Mouse (Mus musculus) megakaryocyte progenitor cell, adult 5-6 weeks (primary cell): ENCODE data around the gene Hoxb9. TPM values are rescaled to one million over a fixed set of nuclear protein-coding genes. Genes with fewer than 3 reads are reported as not detected.

ENCODE experiments used
- ATAC-seq: replicated peaks from 2 replicates; pipeline ENCODE4 v1.8.0; 2016; ENCODE audit warnings: mild to moderate bottlenecking, moderate TSS enrichment, inconsistent platforms; ENCODE audit not compliant: poor library complexity
- total RNA-seq, 2 experiments: library from RNA; stranded (forward) in 1 of 2; stranded (reverse) in 1 of 2; fragments of 157-497, 149-512 nt in 1 of 2; fragments of 200-1000 nt in 1 of 2; gene quantifications; 2 replicates each; pipeline versions ENCODE4 v1.2.3 to v1.2.4; 2015 to 2017

The Hoxb9 gene
- total RNA-seq, 2 experiments from 2014 or later, result not detected

DNA sequence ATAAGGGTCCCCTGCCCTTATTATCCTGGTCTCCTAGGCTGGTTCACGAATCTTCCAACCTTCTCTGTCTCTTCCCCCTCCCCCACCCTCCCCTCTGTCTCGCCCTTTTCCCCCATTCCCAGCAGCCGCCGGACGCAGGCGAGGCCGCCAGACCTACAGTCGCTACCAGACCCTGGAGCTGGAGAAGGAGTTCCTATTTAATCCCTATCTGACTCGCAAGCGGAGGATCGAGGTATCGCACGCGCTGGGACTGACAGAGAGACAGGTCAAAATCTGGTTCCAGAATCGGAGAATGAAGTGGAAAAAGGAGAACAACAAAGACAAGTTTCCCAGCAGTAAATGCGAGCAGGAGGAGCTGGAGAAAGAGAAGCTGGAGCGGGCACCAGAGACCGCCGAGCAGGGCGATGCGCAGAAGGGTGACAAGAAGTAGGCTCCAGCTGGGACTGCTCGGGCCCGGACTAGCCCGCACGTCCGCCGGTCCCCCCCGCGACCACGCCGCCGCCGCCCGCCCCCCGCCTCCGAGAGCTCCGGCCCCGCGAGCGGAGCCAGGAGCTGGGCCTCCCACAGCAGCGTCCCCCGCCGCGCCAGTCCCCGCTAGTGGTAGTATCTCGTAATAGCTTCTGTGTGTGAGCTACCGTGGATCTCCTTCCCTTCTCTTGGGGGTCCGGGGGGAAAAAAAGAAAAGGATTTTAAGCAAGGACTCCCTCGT lies 12.9 kb downstream of the Hoxb9 start:
- peak; percentile 54; the same call in 1 of the 2 replicates for ATAC-seq

DNA sequence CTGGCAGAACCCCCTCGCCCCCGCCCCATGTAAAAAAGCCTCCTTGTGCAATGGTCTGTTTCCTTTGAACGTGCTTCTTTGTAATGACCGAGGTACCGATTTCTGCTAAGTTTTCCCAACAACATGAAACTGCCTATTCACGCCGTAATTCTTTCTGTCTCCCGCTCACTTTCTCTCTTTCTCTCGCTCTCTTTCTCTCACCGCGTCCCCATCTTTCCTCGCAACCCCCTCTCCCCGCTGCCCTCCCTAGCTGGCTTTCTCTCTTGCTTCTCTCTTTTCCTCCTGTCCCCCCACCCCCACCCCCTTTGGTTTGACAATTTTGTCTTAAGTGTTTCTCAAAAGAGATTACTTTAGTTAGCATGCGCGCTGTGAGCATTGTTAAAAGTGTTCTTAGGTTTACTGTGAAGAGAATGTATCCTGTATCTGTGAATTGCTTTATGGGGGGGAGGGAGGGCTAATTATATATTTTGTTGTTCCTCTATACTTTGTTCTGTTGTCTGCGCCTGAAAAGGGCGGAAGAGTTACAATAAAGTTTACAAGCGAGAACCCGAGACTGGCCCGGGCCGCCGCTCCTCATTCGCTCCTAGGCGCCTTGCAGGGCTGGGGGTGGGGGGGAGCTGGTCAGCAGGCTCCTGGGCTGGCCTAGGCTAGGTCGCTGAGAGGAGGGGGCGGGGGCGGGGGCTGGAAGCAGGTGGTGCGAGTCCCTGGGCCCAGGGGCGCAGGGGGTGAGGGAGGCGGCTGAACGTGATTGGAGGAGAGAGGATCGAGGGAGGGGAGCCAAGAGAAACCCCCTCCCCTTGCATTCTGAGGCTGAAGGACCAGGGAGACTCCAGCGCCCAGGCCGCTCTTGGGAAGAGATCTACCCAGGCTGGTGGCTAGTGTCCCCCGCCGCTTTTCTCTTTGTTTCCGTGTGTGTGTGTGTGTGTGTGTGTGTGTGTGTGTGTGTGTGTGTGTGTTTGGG lies 13.8 kb downstream of the Hoxb9 start:
- no peak for ATAC-seq

GRCm38 (mm10) chr11:96285771-96286738 lies 14.8 kb downstream of the Hoxb9 start, which contains the start of gene Hoxb7:
TSS of gene Hoxb7 (plus strand) at chr11:96286623.
- no peak for ATAC-seq

DNA sequence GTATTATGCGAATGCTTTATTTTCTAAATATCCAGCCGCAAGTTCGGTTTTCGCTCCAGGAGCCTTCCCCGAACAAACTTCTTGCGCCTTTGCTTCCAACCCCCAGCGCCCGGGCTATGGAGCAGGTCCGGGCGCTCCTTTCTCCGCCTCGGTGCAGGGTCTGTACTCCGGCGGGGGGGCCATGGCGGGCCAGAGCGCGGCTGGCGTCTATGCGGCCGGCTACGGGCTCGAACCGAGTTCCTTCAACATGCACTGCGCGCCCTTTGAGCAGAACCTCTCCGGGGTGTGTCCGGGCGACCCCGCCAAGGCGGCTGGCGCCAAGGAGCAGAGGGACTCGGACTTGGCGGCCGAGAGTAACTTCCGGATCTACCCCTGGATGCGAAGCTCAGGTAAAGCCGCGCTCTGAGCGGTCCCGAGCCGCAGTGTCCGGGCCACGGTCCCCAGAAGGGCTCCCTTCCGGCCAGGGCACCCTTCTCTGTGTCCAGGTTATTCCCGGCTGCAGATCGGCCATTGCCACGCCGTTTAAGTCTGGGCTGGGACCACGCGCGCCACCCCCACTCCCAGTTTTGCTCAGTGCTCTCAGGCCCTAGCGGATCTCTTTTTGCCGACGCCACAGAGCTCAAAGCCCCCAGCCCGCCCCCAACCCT lies 15.6 kb downstream of the Hoxb9 start:
- ATAC-seq, result no peak

DNA sequence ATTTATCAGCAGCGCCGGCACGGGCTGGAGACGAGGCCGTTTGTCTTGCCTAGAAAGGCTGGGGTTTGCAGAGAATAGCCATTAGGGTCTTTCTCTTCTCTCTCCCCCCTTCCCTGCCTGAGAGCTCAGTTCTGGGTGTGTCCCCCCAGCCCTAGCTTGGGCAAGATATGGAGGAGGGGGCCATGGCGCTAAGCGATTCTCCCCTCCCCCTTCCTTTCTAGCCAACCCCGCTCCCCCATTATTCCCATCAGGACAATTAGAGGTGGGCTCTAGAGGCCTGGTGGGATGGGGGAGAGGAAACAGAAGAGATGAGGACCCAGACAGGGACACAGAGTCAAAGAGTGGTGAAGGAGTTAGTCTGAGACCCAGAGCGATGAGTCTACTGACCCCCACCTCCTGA lies 16.2 kb downstream of the Hoxb9 start:
- no peak for ATAC-seq

DNA sequence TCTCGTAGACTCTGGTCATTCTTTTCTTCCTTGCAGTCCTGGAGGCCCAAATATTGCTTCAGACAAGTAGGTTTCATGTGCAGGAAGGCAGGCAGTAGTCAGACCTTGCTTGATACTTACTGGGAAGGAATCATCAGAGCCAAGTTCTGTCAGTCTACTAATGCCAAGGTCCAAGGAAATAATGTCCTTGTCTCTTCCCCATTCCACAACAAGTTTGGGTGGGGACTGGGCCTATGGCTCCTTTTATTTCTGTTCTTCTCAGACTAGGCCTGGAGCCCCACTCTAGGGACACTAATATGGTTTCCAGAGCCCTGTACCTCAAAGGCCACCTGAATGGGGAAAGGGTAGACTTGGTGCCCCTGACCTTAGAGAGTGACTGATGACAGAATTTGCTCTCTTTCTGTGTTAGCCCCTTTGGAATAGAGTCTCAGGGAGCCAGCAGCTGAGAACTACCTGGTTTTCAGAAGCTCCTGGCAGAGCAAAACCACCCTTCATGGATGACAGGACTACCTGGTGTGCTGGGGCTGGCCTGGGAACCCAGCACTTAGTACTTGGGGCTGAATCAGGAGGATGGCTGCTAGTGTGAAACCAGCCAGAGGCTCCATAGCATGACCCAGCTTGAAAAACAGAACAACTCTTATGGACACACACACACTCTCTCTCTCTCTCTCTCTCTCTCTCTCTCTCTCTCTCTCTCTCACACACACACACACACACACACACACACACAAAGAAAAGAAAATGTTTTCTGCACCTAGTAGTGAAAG lies 17.4 kb downstream of the Hoxb9 start:
- no peak for ATAC-seq

DNA sequence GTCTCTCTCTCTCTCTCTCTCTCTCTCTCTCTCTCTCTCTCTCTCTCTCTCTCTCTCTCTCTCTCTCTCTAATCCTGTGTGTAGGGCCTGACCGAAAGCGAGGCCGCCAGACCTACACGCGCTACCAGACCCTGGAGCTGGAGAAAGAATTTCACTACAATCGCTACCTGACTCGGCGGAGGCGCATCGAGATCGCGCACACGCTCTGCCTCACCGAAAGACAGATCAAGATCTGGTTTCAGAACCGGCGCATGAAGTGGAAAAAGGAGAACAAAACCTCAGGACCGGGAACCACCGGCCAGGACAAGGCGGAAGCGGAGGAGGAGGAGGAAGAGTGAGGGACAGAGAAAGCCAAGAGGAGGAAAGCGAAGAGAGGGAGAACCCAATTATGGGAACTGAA lies 18.0 kb downstream of the Hoxb9 start:
- ATAC-seq, result no peak

DNA sequence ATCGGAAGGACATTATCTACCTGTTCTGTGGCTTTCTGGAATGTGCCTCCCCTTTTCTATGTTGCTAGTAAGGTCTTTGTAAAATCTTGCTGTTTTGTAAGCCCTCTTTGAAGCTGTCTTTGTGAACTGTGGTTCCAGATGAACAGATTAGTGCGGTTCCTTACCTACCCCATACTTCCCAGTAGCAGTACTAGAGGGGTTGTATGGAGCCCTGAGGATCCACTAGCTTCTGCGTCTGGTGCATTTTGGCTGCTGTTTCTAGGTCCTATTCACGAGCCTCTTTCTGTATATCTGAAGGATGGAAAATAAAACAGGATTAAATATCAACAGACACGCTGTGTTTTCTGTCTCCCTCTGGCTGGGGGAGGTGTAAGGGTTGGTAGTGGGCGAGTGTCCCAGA lies 18.6 kb downstream of the Hoxb9 start:
- no peak for ATAC-seq

- ATAC-seq, result no peak
Measured at GRCm38 (mm10) chr11:96290705-96291355, 19.6 kb downstream of the Hoxb9 start.

GRCm38 (mm10) chr11:96291681-96292564 lies 20.7 kb downstream of the Hoxb9 start, which contains the start of gene Hoxb6:
TSS of gene Hoxb6 (plus strand) at chr11:96292476.
- ATAC-seq, result no peak

- no peak for ATAC-seq
Measured at GRCm38 (mm10) chr11:96292565-96293301, 21.5 kb downstream of the Hoxb9 start.

GRCm38 (mm10) chr11:96293302-96293921 lies 22.2 kb downstream of the Hoxb9 start:
- no peak for ATAC-seq

- peak; percentile 89 for ATAC-seq
Measured at GRCm38 (mm10) chr11:96294245-96295091, 23.2 kb downstream of the Hoxb9 start.

- no peak for ATAC-seq
Measured at GRCm38 (mm10) chr11:96295092-96295835, 24.0 kb downstream of the Hoxb9 start.

DNA sequence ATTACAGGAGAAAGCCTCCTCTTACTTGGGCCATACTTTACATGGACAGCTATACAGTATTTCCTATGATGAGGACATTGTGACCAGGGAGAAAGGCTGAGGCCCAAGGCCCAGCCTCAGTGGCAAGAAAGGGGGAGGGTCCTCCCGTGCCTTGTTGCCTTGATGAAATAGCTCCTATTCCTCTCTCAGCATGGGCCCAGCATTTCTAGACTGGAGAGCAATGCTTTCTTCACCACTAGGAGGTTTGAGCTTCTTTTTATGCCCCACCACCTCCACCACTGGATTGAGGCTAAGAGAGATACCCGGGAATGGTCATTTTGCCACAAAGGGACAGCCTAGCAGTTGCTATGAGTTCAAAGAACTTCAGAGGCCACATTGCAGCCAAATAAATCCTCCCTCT lies 25.7 kb downstream of the Hoxb9 start:
- no peak for ATAC-seq
